Mouse (Mus musculus): ENCODE results near the gene Tenm4. TPM values are rescaled to one million over a fixed set of nuclear protein-coding genes. Genes with fewer than 3 reads are reported as not detected.

Tenm4 gene
- total RNA-seq, 2 experiments from 2014 or later: 111 to 131 TPM

DNA sequence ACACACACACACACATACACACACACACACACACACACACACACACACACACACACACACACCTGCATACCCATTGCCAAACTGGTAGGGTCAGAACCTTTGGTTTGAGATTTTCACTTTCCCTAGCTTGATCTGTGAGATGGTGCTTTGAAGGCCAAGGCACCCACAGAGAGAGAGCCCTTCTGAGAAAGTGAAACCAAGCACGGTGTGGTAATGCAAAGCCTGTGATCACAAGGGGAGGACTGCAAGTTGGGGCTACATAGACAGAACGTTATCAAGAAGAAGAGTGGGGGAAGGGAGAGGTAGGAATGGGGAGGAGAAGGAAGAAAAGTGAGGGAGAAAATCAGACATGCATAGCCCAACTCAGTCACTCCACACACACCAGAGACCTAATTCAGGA lies 285.6 kb downstream of the Tenm4 start:
- H3K4me3 ChIP-seq: no peak overlapping the region
- no peak for TF ChIP-seq CTCF (conservative IDR thresholded peaks at IDR 0.05)
- H3K27ac ChIP-seq: no peak overlapping the region
- no peak for DNase-seq (ENCODE audit: low spot score in 2 of 2)

DNA sequence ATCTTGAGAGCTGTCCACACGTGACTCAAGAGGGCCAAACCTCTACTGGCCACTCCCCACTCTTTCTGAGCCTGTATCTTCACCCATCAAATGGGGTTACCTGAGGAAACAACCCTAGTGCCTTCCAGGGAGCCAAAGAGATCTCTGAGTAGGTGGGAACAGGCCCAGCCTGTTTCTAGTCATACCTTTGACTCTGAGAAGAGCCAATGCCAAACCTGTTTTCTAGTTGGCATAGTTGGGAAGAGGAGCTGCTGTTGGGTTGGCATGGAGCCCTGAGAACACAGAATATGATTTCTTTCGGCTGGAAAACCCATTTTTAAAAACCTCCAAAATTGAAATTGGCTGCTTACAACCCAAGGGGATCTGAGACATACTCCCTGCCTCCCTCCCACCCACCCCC lies 286.8 kb downstream of the Tenm4 start:
- TF ChIP-seq CTCF (conservative IDR thresholded peaks at IDR 0.05): no peak
- peak in 1 of 2 experiments; percentile 22 for DNase-seq (ENCODE audit: low spot score in 2 of 2)
- Histone ChIP-seq H3K4me3 (no peak overlapping the region), H3K27ac (no peak overlapping the region)

DNA sequence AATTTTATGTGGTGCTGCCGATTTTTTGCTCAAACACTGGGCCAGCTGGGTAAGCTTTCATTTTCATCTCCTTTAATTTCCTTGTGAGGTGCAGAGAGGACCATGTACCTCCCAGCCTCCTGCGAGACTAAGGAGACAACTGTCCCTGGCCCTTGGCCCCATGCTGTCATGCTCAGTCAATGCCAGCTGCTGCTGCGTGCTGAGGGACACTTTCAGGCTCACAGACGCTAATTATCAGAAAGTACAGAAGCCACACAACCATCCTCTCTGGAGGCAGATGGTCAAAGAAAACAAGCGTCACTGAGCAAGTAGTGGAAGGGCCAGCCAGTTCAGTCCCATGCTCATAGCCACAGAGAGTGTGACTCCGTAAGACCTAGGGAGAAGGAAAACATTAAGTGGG lies 287.9 kb downstream of the Tenm4 start:
- no peak overlapping the region for H3K4me3 ChIP-seq
- no peak overlapping the region for H3K27ac ChIP-seq
- TF ChIP-seq CTCF (conservative IDR thresholded peaks at IDR 0.05): no peak
- no peak for DNase-seq (ENCODE audit: low spot score in 2 of 2)

DNA sequence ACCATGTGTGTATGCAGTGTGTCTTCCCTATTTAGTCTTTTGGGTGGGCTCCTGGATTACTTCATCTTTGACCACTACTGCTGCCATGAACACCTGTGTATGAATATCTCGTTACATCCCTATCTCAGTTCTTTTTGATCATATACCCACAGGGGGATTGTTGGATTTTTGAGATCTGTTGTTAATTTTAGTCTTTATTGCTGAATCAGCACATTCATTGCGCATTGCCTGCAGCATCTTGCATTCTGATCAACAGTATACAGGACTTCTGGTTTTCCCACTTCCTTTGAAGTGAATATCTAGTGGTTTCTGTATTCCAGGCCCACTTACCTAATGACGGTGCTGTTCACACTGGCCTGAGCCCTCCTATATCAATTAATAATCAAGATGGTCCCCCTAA lies 295.7 kb downstream of the Tenm4 start:
- Histone ChIP-seq H3K4me3 (no peak overlapping the region), H3K27ac (no peak overlapping the region)
- no peak for TF ChIP-seq CTCF (conservative IDR thresholded peaks at IDR 0.05)
- no peak for DNase-seq (ENCODE audit: low spot score in 2 of 2)

DNA sequence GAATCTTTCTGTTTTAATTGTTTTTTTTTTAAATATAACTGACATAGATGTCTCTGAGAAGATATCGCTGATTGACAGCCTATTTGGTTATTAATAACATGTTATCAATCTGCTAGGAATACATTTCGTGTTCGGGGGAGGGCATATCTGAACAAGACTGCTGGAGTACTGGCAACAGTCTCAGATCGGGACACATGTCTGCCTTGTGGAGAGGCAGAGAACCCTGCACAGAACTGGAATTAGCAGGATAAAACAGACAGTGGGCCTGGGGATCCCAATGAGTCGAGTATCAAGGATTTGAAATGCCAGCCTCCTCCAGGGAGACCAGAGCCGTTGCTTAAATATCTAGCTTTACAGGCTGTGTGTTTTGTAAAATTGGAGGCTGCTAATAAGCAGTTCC lies 299.8 kb downstream of the Tenm4 start:
- Histone ChIP-seq H3K27ac (no peak overlapping the region; the same call in 1 of the 2 replicates), H3K4me3 (no peak overlapping the region)
- no peak for TF ChIP-seq CTCF (conservative IDR thresholded peaks at IDR 0.05)
- DNase-seq (ENCODE audit: low spot score in 2 of 2): peak; percentile 27 to 52

DNA sequence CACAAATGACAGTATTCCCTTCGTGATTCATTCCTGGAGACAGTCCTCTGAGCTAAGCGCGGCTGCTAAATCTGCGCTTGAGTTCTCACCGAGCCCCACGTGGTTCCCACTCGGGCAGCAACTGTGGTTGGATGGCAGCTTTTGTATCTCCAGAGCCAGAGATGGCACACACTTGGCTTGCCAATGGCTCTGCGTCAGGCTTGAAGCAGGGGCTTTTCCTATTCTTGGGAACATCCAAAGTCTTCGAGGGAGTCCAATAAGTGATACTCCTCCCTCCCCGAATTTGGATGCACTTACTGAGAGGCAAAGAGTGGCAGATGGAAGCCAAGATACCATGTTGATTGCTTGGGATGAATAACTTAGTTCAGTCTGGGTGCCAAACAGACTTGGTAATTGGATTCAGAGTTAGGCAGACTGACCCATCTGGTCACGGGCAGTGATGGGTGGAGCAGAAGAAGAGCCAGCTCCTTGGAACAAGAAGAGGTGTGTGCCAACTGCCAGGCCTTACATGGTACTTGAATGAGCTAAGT lies 303.6 kb downstream of the Tenm4 start:
- peak; percentile 75 to 90 for DNase-seq (ENCODE audit: low spot score in 2 of 2)
- Histone ChIP-seq H3K4me3 (peak overlapping the region; percentile 17; the same call in 1 of the 2 replicates), H3K27ac (peak overlapping the region; percentile 68)
- TF ChIP-seq CTCF (conservative IDR thresholded peaks at IDR 0.05): no peak

DNA sequence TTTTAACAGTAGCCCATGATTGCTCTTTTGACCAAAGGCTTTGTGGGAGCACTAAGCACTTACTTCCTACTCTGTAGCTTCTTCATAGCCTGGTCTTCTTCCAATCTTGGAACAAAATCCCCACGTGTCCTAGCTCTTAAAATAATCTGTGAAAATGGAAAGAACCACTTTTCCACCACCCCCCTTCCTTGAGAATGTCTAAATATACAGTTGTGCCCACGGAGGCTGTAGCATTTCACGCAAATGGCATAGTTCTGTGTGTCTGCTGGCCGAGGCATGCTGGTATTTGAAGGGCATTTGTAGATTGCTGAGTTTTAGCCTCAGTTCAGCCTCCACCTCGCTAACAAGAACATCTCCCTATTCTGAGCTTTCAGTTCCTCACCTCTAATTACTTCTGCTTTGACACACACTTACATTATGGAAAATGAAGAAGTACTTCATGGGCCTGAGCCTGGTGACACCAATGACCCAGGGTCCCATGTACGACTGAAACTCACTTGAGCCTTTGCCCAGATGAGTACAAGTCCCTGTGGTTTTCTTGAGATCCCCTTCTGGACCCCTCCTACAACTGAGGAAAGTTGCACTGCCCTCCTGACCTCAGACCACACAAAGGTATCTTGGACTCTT lies 306.1 kb downstream of the Tenm4 start:
- no peak overlapping the region for H3K27ac ChIP-seq
- H3K4me3 ChIP-seq: no peak overlapping the region
- no peak for DNase-seq (ENCODE audit: low spot score in 2 of 2)
- no peak for TF ChIP-seq CTCF (conservative IDR thresholded peaks at IDR 0.05)

DNA sequence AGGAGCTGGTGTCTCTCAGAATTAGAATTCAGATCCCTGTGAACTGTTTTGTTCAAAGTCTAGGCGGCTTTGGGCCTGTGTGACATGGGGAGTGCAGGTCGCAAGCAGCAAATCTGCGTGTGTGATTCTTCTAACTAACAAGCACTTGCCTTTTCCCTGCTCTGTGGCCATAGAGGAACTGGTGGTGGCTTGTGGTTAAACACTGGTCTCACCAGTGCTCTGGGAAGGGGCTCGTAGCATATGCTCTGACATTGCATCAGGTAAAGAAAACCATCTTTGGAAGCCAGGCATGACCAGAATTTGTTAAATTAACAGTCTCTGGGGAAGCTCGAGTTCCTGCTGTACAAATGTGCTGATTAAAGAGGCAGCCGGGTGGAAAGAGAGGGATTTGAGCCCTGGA lies 308.1 kb downstream of the Tenm4 start:
- Histone ChIP-seq H3K27ac (no peak overlapping the region), H3K4me3 (no peak overlapping the region)
- no peak for DNase-seq (ENCODE audit: low spot score in 2 of 2)
- TF ChIP-seq CTCF (conservative IDR thresholded peaks at IDR 0.05): no peak

DNA sequence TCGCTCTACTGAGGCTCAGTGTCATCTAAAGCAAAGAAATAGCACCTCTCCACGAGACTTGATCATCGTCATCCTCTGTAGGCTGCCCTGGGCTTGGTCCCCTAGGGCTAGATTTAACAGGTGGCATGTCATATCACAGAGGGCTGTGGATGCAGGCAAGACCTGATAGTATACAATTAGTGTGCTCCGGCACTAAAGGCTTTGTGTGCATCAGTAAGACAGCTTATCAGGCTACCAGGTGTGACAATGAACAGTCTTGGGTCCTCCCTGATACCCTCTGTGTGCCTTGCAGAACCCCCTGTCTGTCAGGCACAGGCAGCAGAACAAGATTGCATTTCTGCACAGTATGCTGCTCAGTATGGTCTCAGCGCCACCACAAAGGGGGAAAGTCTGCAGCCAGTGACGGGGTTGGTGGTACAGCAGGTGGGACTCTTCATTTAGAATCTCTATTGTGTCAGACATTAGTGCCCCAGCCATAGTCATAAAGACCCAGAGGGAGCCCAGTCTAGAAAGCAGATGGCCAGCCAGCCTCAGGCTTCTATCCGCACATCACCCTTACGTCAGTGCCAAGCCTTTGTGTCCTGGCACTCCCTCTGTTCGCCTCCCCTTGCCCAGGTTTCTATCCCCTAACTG lies 309.4 kb downstream of the Tenm4 start:
- TF ChIP-seq CTCF (conservative IDR thresholded peaks at IDR 0.05): no peak
- Histone ChIP-seq H3K27ac (no peak overlapping the region), H3K4me3 (no peak overlapping the region)
- DNase-seq (ENCODE audit: low spot score in 2 of 2): no peak

DNA sequence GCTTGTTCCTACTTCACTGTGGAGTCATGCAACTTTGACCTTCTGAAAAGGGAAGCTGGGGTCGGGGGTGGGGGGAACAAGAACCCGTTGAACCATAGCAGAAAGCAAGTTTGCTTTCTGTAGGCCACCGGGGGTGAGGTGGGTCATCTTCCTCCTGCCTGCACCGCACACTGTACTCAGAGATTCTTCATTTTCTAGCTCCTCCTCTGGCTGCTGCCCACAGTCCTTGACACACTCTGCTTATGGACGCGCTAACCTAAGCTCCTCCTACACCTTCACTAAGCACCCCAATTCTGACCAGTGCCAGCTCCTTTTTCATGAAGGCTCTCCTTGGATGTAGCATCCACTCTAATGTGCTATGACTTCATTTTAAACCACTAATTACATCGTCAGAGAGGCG lies 311.9 kb downstream of the Tenm4 start:
- Histone ChIP-seq H3K4me3 (no peak overlapping the region), H3K27ac (no peak overlapping the region)
- TF ChIP-seq CTCF (conservative IDR thresholded peaks at IDR 0.05): no peak
- DNase-seq (ENCODE audit: low spot score in 2 of 2): no peak

DNA sequence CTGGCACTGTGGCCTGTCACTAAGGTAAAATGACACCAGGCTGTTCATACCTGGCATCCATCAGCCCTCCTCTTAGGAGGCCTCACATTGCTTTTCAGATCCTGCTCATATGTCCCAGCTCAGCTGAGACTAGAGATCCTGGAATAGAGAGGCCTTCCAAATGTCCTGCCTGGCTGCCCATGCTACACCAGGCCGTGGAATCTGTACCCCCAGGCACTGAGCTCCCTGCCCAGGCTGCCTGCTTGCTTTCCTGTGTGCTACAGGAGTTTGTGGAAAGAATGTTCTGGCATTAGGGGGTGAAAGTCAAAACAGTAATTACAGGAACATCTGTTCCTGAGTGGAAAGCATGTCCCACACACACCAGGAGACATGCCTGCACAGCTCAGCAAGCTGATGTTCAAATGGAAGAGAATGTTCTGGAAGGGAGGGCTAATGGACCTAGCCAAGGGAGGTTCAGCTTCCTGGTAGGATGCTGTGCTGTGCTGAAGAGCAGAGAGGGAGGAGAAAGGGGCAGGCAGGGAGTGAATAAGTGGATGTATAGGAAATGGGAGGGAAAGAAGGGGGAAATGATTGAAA lies 313.0 kb downstream of the Tenm4 start:
- no peak for TF ChIP-seq CTCF (conservative IDR thresholded peaks at IDR 0.05)
- no peak for DNase-seq (ENCODE audit: low spot score in 2 of 2)
- H3K4me3 ChIP-seq: no peak overlapping the region
- no peak overlapping the region for H3K27ac ChIP-seq

DNA sequence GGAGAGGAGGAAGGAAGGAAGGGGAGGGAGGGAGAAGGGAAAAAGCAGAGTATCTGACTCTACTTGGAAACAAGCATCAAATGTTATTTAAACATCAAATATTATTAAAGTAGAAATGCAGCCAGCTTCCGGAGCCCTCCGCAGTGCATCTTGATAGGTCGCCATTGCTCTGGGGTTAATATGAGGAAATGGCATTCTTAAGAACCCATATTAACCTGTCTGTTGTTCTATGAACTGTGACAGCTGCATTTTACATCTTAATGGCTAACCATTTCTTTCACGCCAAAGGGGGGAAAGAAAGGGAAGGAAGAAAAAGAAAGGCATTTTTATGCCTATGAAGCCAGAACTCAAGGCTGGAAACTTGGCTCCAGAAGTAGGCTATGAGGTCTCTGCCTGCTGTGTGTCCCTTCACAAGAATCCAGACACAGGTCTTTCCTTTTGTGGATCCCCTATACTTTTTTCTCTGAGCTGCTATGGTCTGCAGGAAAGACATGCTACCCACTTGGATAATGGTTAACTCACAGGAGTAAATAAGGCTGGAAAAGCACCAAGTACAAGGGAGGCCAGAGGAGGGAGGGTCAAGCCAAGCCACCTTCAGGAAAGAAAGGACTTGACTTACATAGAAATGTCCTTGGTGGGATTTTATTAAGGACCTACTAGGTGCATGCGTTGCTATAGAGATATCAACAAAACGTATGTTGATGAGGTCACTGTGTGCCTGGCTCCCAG lies 318.5 kb downstream of the Tenm4 start:
- no peak for DNase-seq (ENCODE audit: low spot score in 2 of 2)
- no peak for TF ChIP-seq CTCF (conservative IDR thresholded peaks at IDR 0.05)
- Histone ChIP-seq H3K27ac (no peak overlapping the region), H3K4me3 (no peak overlapping the region)

DNA sequence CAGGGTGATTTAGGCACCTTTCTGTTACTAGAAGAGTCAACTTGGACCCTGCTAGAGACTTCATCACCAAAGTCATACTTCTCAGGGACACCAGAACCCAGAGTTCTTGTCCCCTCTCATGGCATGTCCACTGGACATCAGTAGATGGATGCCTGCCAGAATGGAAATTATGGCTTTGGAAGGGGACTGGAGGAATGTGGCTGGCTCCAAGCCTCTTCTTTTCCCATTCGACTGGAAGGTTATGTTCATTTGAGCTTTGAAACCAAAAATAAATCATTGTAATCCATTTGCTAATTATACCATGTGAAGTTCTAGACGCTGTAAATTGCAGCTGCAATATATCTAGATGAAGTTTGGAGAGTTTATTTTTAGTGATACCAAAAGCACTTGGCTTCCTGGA lies 320.9 kb downstream of the Tenm4 start:
- no peak overlapping the region for H3K4me3 ChIP-seq
- no peak for TF ChIP-seq CTCF (conservative IDR thresholded peaks at IDR 0.05)
- no peak overlapping the region for H3K27ac ChIP-seq
- DNase-seq (ENCODE audit: low spot score in 2 of 2): no peak
